Mouse (Mus musculus) bone marrow, adult 2 months (tissue): ENCODE results near the gene Mogs.

Source experiments
- CTCF ChIP-seq: fragments of 200-500 bp; IDR thresholded peaks from 2 replicates; pipeline ENCODE4 v1.5.1; 2011; ENCODE audit warnings: low read length, control low read depth; ENCODE audit not compliant: control insufficient read depth, insufficient read depth
- POLR2A ChIP-seq: fragments of 200-500 bp; IDR thresholded peaks from 2 replicates; pipeline ENCODE4 v1.6.1; 2011; ENCODE audit warnings: low read depth, mild to moderate bottlenecking, control low read depth, low read length, borderline replicate concordance; ENCODE audit not compliant: control insufficient read depth

GRCm38 (mm10) chr6:83141636-83142035 lies 26.3 kb downstream of the Mogs start:
- no peak for TF ChIP-seq CTCF
- no peak for TF ChIP-seq POLR2A
